Mouse (Mus musculus): Measurements from ENCODE around the gene Dpy19l1.

DNA sequence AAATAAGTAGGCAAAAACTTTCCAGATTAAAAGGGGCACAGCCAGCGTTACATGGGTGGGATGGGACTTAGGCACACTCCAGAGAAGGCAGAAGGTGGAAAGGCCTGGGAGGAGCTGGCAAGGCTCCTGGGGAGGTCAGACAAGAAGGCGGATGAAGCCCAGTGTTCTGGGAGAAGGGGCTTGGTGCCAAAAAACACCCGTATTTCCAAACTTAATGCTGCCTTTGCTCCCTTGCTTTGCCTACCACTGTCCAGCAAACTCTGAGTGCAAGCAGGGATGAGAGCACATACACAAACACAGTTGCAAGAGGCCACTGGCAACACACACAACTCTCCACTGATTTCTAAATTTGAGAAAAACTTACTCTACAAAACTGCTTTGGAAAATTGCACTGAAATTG lies 81.7 kb downstream of the Dpy19l1 start:
- TF ChIP-seq CTCF (IDR thresholded peaks at IDR 0.05; ENCODE audit: low read depth), result no peak
- no peak for TF ChIP-seq EP300 (IDR thresholded peaks at IDR 0.05; ENCODE audit: low read depth)
